Mouse (Mus musculus) gastrocnemius, postnatal 25 days (tissue): ENCODE results near the gene Hist1h2ac. TPM values are rescaled to one million over a fixed set of nuclear protein-coding genes. Genes with fewer than 3 reads are reported as not detected.

Experiments used
- microRNA-seq, 2 experiments: library from miRNA; unstranded; fragments of <30 nt; microRNA quantifications; one replicate each; pipeline ENCODE4 v1.2.0; 2021; ENCODE audit warnings: borderline replicate concordance in 2 of 2
- total RNA-seq, 2 experiments: library from RNA; stranded (reverse); gene quantifications; 1 replicate in 1 of 2; 2 replicates in 1 of 2; pipeline ENCODE4 v1.2.3; 2021

Hist1h2ac gene
- total RNA-seq, 2 experiments from 2014 or later = 0.84 to 2.0 TPM

Small RNA genes within 50 kb of the gene (microRNA-seq; reads per million reads assigned to microRNA genes)
- gene Gm44350 = 0 reads per million in 2 experiments

Other genes starting within 250 kb of the Hist1h2ac start
- not detected for gene Btn1a1, start 218.0 kb downstream of the Hist1h2ac start, total RNA-seq
- gene Btn2a2, start 195.1 kb downstream of the Hist1h2ac start, total RNA-seq = not detected
- gene Hist1h4h, start 152.9 kb downstream of the Hist1h2ac start, total RNA-seq = 100 to 1,000 TPM; 156 to 160 TPM
- gene Hist1h2af, start 150.0 kb downstream of the Hist1h2ac start, total RNA-seq = 10 to 100 TPM in 1 of 2 experiments, 1 to 10 TPM in 1; 9.5 to 14.9 TPM
- gene Hist1h3g, start 148.5 kb downstream of the Hist1h2ac start, total RNA-seq = 1 to 10 TPM; 2.0 to 3.9 TPM
- 1 to 10 TPM in 1 of 2 experiments, under 1 TPM in 1; 0.90 to 1.7 TPM for gene Hist1h2bh, start 140.6 kb downstream of the Hist1h2ac start, total RNA-seq
- 1 to 10 TPM; 5.0 to 6.6 TPM for gene Hist1h3f, start 139.9 kb downstream of the Hist1h2ac start, total RNA-seq
- 10 to 100 TPM; 15.2 to 26.3 TPM for gene Hist1h4f, start 132.3 kb downstream of the Hist1h2ac start, total RNA-seq
- gene Hist1h1d, start 130.7 kb downstream of the Hist1h2ac start, total RNA-seq = 1 to 10 TPM; 1.2 to 2.3 TPM
- gene Hist1h3e, start 121.6 kb downstream of the Hist1h2ac start, total RNA-seq = 10 to 100 TPM; 11.7 to 13.0 TPM
- gene Hist1h2ae, start 112.7 kb downstream of the Hist1h2ac start, total RNA-seq = 1 to 10 TPM in 1 of 2 experiments, under 1 TPM in 1; 0.54 to 2.5 TPM
- 10 to 100 TPM; 24.4 to 24.5 TPM for gene Hist1h2bg, start 112.6 kb downstream of the Hist1h2ac start, total RNA-seq
- gene Hist1h2bf, start 109.8 kb downstream of the Hist1h2ac start, total RNA-seq = 10 to 100 TPM; 10.4 TPM
- gene Hist1h2ad, start 109.6 kb downstream of the Hist1h2ac start, total RNA-seq = 1 to 10 TPM; 1.5 to 5.5 TPM
- 1 to 10 TPM; 3.4 to 3.8 TPM for gene Hist1h3d, start 108.2 kb downstream of the Hist1h2ac start, total RNA-seq
- gene Hist1h4d, start 102.3 kb downstream of the Hist1h2ac start, total RNA-seq = 10 to 100 TPM; 35.7 to 38.0 TPM
- 10 to 100 TPM; 18.0 to 18.2 TPM for gene Hist1h2be, start 62.8 kb downstream of the Hist1h2ac start, total RNA-seq
- gene Hist1h1e, start 61.4 kb downstream of the Hist1h2ac start, total RNA-seq = 10 to 100 TPM; 40.0 to 45.3 TPM
- gene Hist1h2bc, start 251 bp upstream of the Hist1h2ac start, total RNA-seq = 10 to 100 TPM; 67.0 to 81.6 TPM
- not detected for gene Hist1h1t, start 11.9 kb upstream of the Hist1h2ac start, total RNA-seq
- gene Hist1h4c, start 14.5 kb upstream of the Hist1h2ac start, total RNA-seq = 10 to 100 TPM; 53.1 to 63.8 TPM
- gene Hfe, start 26.9 kb upstream of the Hist1h2ac start, total RNA-seq = 10 to 100 TPM; 14.7 to 24.7 TPM
- gene Hist1h1c, start 54.9 kb upstream of the Hist1h2ac start, total RNA-seq = 100 to 1,000 TPM; 156 to 159 TPM
- 1 to 10 TPM; 5.0 to 7.1 TPM for gene Hist1h3c, start 61.7 kb upstream of the Hist1h2ac start, total RNA-seq
- 10 to 100 TPM in 1 of 2 experiments, 1 to 10 TPM in 1; 5.9 to 10.7 TPM for gene Hist1h2bb, start 62.8 kb upstream of the Hist1h2ac start, total RNA-seq
- 10 to 100 TPM in 1 of 2 experiments, 1 to 10 TPM in 1; 9.5 to 11.0 TPM for gene Hist1h2ab, start 67.2 kb upstream of the Hist1h2ac start, total RNA-seq
- 10 to 100 TPM in 1 of 2 experiments, 1 to 10 TPM in 1; 9.6 to 17.3 TPM for gene Hist1h3b, start 68.3 kb upstream of the Hist1h2ac start, total RNA-seq
- 10 to 100 TPM in 1 of 2 experiments, 1 to 10 TPM in 1; 8.6 to 18.2 TPM for gene Hist1h4b, start 73.1 kb upstream of the Hist1h2ac start, total RNA-seq
- gene Hist1h4a, start 77.3 kb upstream of the Hist1h2ac start, total RNA-seq = 10 to 100 TPM in 1 of 2 experiments, 1 to 10 TPM in 1; 8.0 to 13.6 TPM
- gene Hist1h3a, start 78.4 kb upstream of the Hist1h2ac start, total RNA-seq = 10 to 100 TPM; 10.2 to 14.0 TPM
- gene Hist1h1a, start 79.7 kb upstream of the Hist1h2ac start, total RNA-seq = 1 to 10 TPM; 5.3 to 7.9 TPM
- gene Trim38, start 86.0 kb upstream of the Hist1h2ac start, total RNA-seq = not detected
- gene Slc17a2, start 123.0 kb upstream of the Hist1h2ac start, total RNA-seq = not detected
- not detected for gene Slc17a3, start 155.5 kb upstream of the Hist1h2ac start, total RNA-seq
- gene Slc17a1, start 183.8 kb upstream of the Hist1h2ac start, total RNA-seq = not detected
- gene Slc17a4, start 231.1 kb upstream of the Hist1h2ac start, total RNA-seq = not detected